Mouse (Mus musculus) heart, postnatal 10 days (tissue): Measurements from ENCODE around the gene Fbxl4. TPM values are rescaled to one million over a fixed set of nuclear protein-coding genes. Genes with fewer than 3 reads are reported as not detected.

Experiments
- DNase-seq, 2 experiments: peaks; one replicate each; pipeline ENCODE4 v3.0.0; 2021
- intact Hi-C: fragments of 180-260 bp; cut with DNase I; formaldehyde crosslinking; loops from one replicate; pipeline ENCODE4 v1.15.1; 2025
- total RNA-seq, 2 experiments: library from RNA; stranded (reverse); gene quantifications; 2 replicates each; pipeline ENCODE4 v1.2.3; 2021

Fbxl4 gene
- total RNA-seq, 2 experiments from 2014 or later, result 13.0 to 15.2 TPM

GRCm38 (mm10) chr4:22469575-22469974, 112.2 kb downstream of the Fbxl4 start:
- intact Hi-C loops, result no loop called here
- DNase-seq, result no peak

GRCm38 (mm10) chr4:22476967-22477710, 119.8 kb downstream of the Fbxl4 start:
- DNase-seq, result peak in 1 of 2 experiments; percentile 61
- intact Hi-C loops, result loop anchor here (2.0 to 10.0 kb wide), 3 partner anchors 342 to 1678 kb away; no protein-coding TSS in a partner anchor

- intact Hi-C loops, result loop anchor here (2.0 to 10.0 kb wide), 3 partner anchors 343 to 1677 kb away; no protein-coding TSS in a partner anchor
- DNase-seq, result peak in 1 of 2 experiments; percentile 18
Observed at GRCm38 (mm10) chr4:22477711-22478230, 120.4 kb downstream of the Fbxl4 start.

- intact Hi-C loops, result loop anchor here (5.0 to 10.0 kb wide), 2 partner anchors 344 to 1089 kb away; no protein-coding TSS in a partner anchor
- no peak for DNase-seq
Observed at GRCm38 (mm10) chr4:22478488-22479367, 121.4 kb downstream of the Fbxl4 start.

GRCm38 (mm10) chr4:22479368-22480090, 122.2 kb downstream of the Fbxl4 start:
- intact Hi-C loops, result loop anchor here (5.0 to 10.0 kb wide), 3 partner anchors 345 to 1088 kb away; partner anchors contain the start of gene Prdm13
- DNase-seq, result no peak

GRCm38 (mm10) chr4:22480091-22480857, 122.9 kb downstream of the Fbxl4 start:
- no peak for DNase-seq
- intact Hi-C loops, result loop anchor here (5.0 kb wide), 1 partner anchor 793 kb away; the partner anchor contains the start of gene Prdm13

- intact Hi-C loops, result loop anchor here (5.0 kb wide), 1 partner anchor 794 kb away; the partner anchor contains the start of gene Prdm13
- no peak for DNase-seq
Observed at GRCm38 (mm10) chr4:22480858-22481205, 123.5 kb downstream of the Fbxl4 start.

GRCm38 (mm10) chr4:22482118-22482517, 124.8 kb downstream of the Fbxl4 start:
- DNase-seq, result no peak
- intact Hi-C loops, result loop anchor here (5.0 kb wide), 1 partner anchor 795 kb away; the partner anchor contains the start of gene Prdm13

GRCm38 (mm10) chr4:22482756-22483280, 125.5 kb downstream of the Fbxl4 start:
- peak in 1 of 2 experiments; percentile 11 for DNase-seq
- intact Hi-C loops, result loop anchor here (5.0 kb wide), 1 partner anchor 796 kb away; the partner anchor contains the start of gene Prdm13

GRCm38 (mm10) chr4:22483548-22483947, 126.2 kb downstream of the Fbxl4 start:
- intact Hi-C loops, result loop anchor here (5.0 kb wide), 1 partner anchor 796 kb away; the partner anchor contains the start of gene Prdm13

More at GRCm38 (mm10) chr4:22483548-22483947, 126.2 kb downstream of the Fbxl4 start:
- no peak for DNase-seq

Other genes starting within 250 kb of the Fbxl4 start
- gene Pou3f2, start 130.8 kb downstream of the Fbxl4 start, total RNA-seq, result not detected